Mouse (Mus musculus): ENCODE data around the gene Cdk5r1. TPM values are rescaled to one million over a fixed set of nuclear protein-coding genes. Genes with fewer than 3 reads are reported as not detected.
"Not testable (repeated sequence)": the region's sequence is repeated elsewhere in the genome, so short reads cannot be mapped to it uniquely, and the experiment has no call there.

Gene Cdk5r1
- polyA plus RNA-seq, 1 experiment from 2014 or later = 2.0 TPM

- Histone ChIP-seq H3K4me1 (ENCODE audit: control insufficient read depth, insufficient read depth, low read length) (no peaks in the 10 kb centered on the region), H3K9me3 (ENCODE audit: control insufficient read depth, low read depth, low read length) (no peaks in the 10 kb centered on the region), H3K4me2 (replicated peaks; ENCODE audit: low read depth, low read length) (no peak overlapping the region), H3K4me3 (ENCODE audit: low read depth, low read length) (no peak overlapping the region), H3K9ac (replicated peaks; ENCODE audit: low read depth, low read length) (no peak overlapping the region), H3K27ac (ENCODE audit: low read length) (no peak overlapping the region), H3K27me3 (ENCODE audit: control insufficient read depth, insufficient read depth, low read length) (no peaks in the 10 kb centered on the region), H3K36me3 (ENCODE audit: control insufficient read depth, insufficient read depth, low read length) (peaks cover 20% of the 10 kb centered on the region; the same call in 1 of the 2 replicates)
- 87% methylated on average over 3 of the region's 3 CpGs for WGBS
- ATAC-seq (ENCODE audit: insufficient number of reproducible peaks, insufficient read depth, low FRiP score, low read depth) = no peak
Observed at GRCm38 (mm10) chr11:80452242-80452641, 24.6 kb upstream of the Cdk5r1 start.

- no peak overlapping the region for H3K9ac ChIP-seq (replicated peaks; ENCODE audit: low read depth, low read length)
- peaks cover 24% of the 10 kb centered on the region; the same call in 1 of the 2 replicates for H3K36me3 ChIP-seq (ENCODE audit: control insufficient read depth, insufficient read depth, low read length)
- H3K4me2 ChIP-seq (replicated peaks; ENCODE audit: low read depth, low read length) = no peak overlapping the region
- H3K27me3 ChIP-seq (ENCODE audit: control insufficient read depth, insufficient read depth, low read length) = no peaks in the 10 kb centered on the region
- no peak overlapping the region for H3K4me3 ChIP-seq (ENCODE audit: low read depth, low read length)
- no peaks in the 10 kb centered on the region for H3K4me1 ChIP-seq (ENCODE audit: control insufficient read depth, insufficient read depth, low read length)
- WGBS = 93% methylated on average over 1 of the region's 1 CpGs
- H3K9me3 ChIP-seq (ENCODE audit: control insufficient read depth, low read depth, low read length) = no peaks in the 10 kb centered on the region
- ATAC-seq (ENCODE audit: insufficient number of reproducible peaks, insufficient read depth, low FRiP score, low read depth) = no peak
- no peak overlapping the region for H3K27ac ChIP-seq (ENCODE audit: low read length)
Observed at GRCm38 (mm10) chr11:80453198-80453597, 23.6 kb upstream of the Cdk5r1 start.

- not testable (repeated sequence) for H3K4me1 ChIP-seq (ENCODE audit: control insufficient read depth, insufficient read depth, low read length); ATAC-seq (ENCODE audit: insufficient number of reproducible peaks, insufficient read depth, low FRiP score, low read depth); H3K27me3 ChIP-seq (ENCODE audit: control insufficient read depth, insufficient read depth, low read length); H3K27ac ChIP-seq (ENCODE audit: low read length); H3K9ac ChIP-seq (replicated peaks; ENCODE audit: low read depth, low read length); H3K4me3 ChIP-seq (ENCODE audit: low read depth, low read length); H3K9me3 ChIP-seq (ENCODE audit: control insufficient read depth, low read depth, low read length); H3K4me2 ChIP-seq (replicated peaks; ENCODE audit: low read depth, low read length)
- 92% methylated on average over 4 of the region's 4 CpGs for WGBS
- peaks cover 46% of the 10 kb centered on the region for H3K36me3 ChIP-seq (ENCODE audit: control insufficient read depth, insufficient read depth, low read length)
Observed at GRCm38 (mm10) chr11:80463605-80464130, 13.2 kb upstream of the Cdk5r1 start.

- ATAC-seq (ENCODE audit: insufficient number of reproducible peaks, insufficient read depth, low FRiP score, low read depth) = no peak
- Histone ChIP-seq H3K27ac (ENCODE audit: low read length) (no peak overlapping the region), H3K4me2 (replicated peaks; ENCODE audit: low read depth, low read length) (no peak overlapping the region), H3K4me3 (ENCODE audit: low read depth, low read length) (no peak overlapping the region), H3K36me3 (ENCODE audit: control insufficient read depth, insufficient read depth, low read length) (peaks cover 43% of the 10 kb centered on the region), H3K4me1 (ENCODE audit: control insufficient read depth, insufficient read depth, low read length) (no peaks in the 10 kb centered on the region), H3K27me3 (ENCODE audit: control insufficient read depth, insufficient read depth, low read length) (no peaks in the 10 kb centered on the region), H3K9ac (replicated peaks; ENCODE audit: low read depth, low read length) (no peak overlapping the region), H3K9me3 (ENCODE audit: control insufficient read depth, low read depth, low read length) (no peaks in the 10 kb centered on the region)
- 83% methylated on average over 16 of the region's 16 CpGs for WGBS
Observed at GRCm38 (mm10) chr11:80471836-80472605, 4.8 kb upstream of the Cdk5r1 start.

GRCm38 (mm10) chr11:80474175-80474691 is 2.6 kb upstream of the Cdk5r1 start:
- H3K9me3 ChIP-seq (ENCODE audit: control insufficient read depth, low read depth, low read length) = no peaks in the 10 kb centered on the region
- no peak for ATAC-seq (ENCODE audit: insufficient number of reproducible peaks, insufficient read depth, low FRiP score, low read depth)
- peaks cover 32% of the 10 kb centered on the region for H3K36me3 ChIP-seq (ENCODE audit: control insufficient read depth, insufficient read depth, low read length)
- WGBS = 52% methylated on average over 2 of the region's 2 CpGs
- H3K27me3 ChIP-seq (ENCODE audit: control insufficient read depth, insufficient read depth, low read length) = no peaks in the 10 kb centered on the region
- no peak overlapping the region for H3K27ac ChIP-seq (ENCODE audit: low read length)
- peaks cover 8% of the 10 kb centered on the region for H3K4me1 ChIP-seq (ENCODE audit: control insufficient read depth, insufficient read depth, low read length)
- H3K9ac ChIP-seq (replicated peaks; ENCODE audit: low read depth, low read length) = no peak overlapping the region
- no peak overlapping the region for H3K4me3 ChIP-seq (ENCODE audit: low read depth, low read length)
- H3K4me2 ChIP-seq (replicated peaks; ENCODE audit: low read depth, low read length) = no peak overlapping the region

GRCm38 (mm10) chr11:80474846-80475245 is 2.0 kb upstream of the Cdk5r1 start:
- Histone ChIP-seq H3K4me1 (ENCODE audit: control insufficient read depth, insufficient read depth, low read length) (peaks cover 8% of the 10 kb centered on the region), H3K9me3 (ENCODE audit: control insufficient read depth, low read depth, low read length) (no peaks in the 10 kb centered on the region), H3K9ac (replicated peaks; ENCODE audit: low read depth, low read length) (no peak overlapping the region), H3K27ac (ENCODE audit: low read length) (no peak overlapping the region), H3K36me3 (ENCODE audit: control insufficient read depth, insufficient read depth, low read length) (peaks cover 28% of the 10 kb centered on the region), H3K27me3 (ENCODE audit: control insufficient read depth, insufficient read depth, low read length) (no peaks in the 10 kb centered on the region), H3K4me3 (ENCODE audit: low read depth, low read length) (no peak overlapping the region), H3K4me2 (replicated peaks; ENCODE audit: low read depth, low read length) (no peak overlapping the region)
- WGBS = 94% methylated on average over 11 of the region's 11 CpGs
- ATAC-seq (ENCODE audit: insufficient number of reproducible peaks, insufficient read depth, low FRiP score, low read depth) = no peak

- Histone ChIP-seq H3K36me3 (ENCODE audit: control insufficient read depth, insufficient read depth, low read length) (peaks cover 21% of the 10 kb centered on the region), H3K4me1 (ENCODE audit: control insufficient read depth, insufficient read depth, low read length) (peaks cover 8% of the 10 kb centered on the region), H3K4me2 (replicated peaks; ENCODE audit: low read depth, low read length) (no peak overlapping the region), H3K27me3 (ENCODE audit: control insufficient read depth, insufficient read depth, low read length) (no peaks in the 10 kb centered on the region), H3K4me3 (ENCODE audit: low read depth, low read length) (no peak overlapping the region), H3K9ac (replicated peaks; ENCODE audit: low read depth, low read length) (no peak overlapping the region), H3K9me3 (ENCODE audit: control insufficient read depth, low read depth, low read length) (no peaks in the 10 kb centered on the region), H3K27ac (ENCODE audit: low read length) (no peak overlapping the region)
- 81% methylated on average over 9 of the region's 9 CpGs for WGBS
- ATAC-seq (ENCODE audit: insufficient number of reproducible peaks, insufficient read depth, low FRiP score, low read depth) = no peak
Observed at GRCm38 (mm10) chr11:80475544-80475943, 1.3 kb upstream of the Cdk5r1 start.

GRCm38 (mm10) chr11:80477341-80478199 is 747 bp downstream of the Cdk5r1 start:
- Histone ChIP-seq H3K4me3 (ENCODE audit: low read depth, low read length) (peak overlapping the region; percentile 72), H3K27me3 (ENCODE audit: control insufficient read depth, insufficient read depth, low read length) (no peaks in the 10 kb centered on the region), H3K9ac (replicated peaks; ENCODE audit: low read depth, low read length) (peak overlapping the region; percentile 60), H3K27ac (ENCODE audit: low read length) (peak overlapping the region; percentile 66; the same call in 1 of the 2 replicates), H3K4me1 (ENCODE audit: control insufficient read depth, insufficient read depth, low read length) (peaks cover 8% of the 10 kb centered on the region), H3K36me3 (ENCODE audit: control insufficient read depth, insufficient read depth, low read length) (peaks cover 6% of the 10 kb centered on the region; the same call in 1 of the 2 replicates), H3K9me3 (ENCODE audit: control insufficient read depth, low read depth, low read length) (no peaks in the 10 kb centered on the region), H3K4me2 (replicated peaks; ENCODE audit: low read depth, low read length) (peak overlapping the region; percentile 94)
- WGBS = 16% methylated on average over 54 of the region's 55 CpGs
- peak; percentile 11; the same call in 1 of the 2 replicates for ATAC-seq (ENCODE audit: insufficient number of reproducible peaks, insufficient read depth, low FRiP score, low read depth)

All from stomach, embryonic 14.5 days (tissue).